Mouse (Mus musculus) mouse trophoblast stem cell (cell line): Measurements from ENCODE around the gene Znhit3.

Experiments
- in situ Hi-C, 2 experiments: fragments of 300-500 bp; cut with MseI, MboI; formaldehyde crosslinking; loops; 2 replicates in 1 of 2; 3 replicates in 1 of 2; pipeline ENCODE4 v1.15.1; 2025

The Znhit3 gene

DNA sequence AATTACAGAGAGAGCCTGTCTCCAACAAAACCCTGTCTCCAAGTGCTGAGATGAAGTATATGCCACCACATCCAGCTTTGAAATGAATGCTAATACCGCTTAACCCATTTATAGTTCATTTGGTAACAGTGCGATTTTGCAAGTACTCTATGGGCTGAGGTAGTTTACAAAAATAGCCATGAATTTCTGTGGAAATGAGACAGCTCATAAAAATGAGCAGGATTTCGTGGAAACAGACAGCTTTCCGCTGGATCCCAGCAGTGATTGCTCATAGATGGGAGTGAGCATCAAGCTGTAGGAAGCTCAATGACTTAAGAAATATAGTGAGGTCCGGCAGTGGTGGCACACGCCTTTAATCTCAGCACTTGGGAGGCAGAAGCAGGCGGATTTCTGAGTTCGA, 4.8 kb upstream of the Znhit3 start:
- in situ Hi-C loops: no loop called here

- in situ Hi-C loops: loop anchor here (5.0 kb wide), 1 partner anchor 57 kb away; no protein-coding TSS in a partner anchor
These were observed 3.8 kb upstream of the Znhit3 start for GRCm38 (mm10) chr11:84919951-84920350.

- in situ Hi-C loops: loop anchor here (5.0 kb wide), 1 partner anchor 58 kb away; no protein-coding TSS in a partner anchor
These were observed 3.1 kb upstream of the Znhit3 start for GRCm38 (mm10) chr11:84919276-84919675.

- in situ Hi-C loops: loop anchor here (5.0 kb wide), 1 partner anchor 59 kb away; no protein-coding TSS in a partner anchor
These were observed 2.3 kb upstream of the Znhit3 start for GRCm38 (mm10) chr11:84918425-84918824.

DNA sequence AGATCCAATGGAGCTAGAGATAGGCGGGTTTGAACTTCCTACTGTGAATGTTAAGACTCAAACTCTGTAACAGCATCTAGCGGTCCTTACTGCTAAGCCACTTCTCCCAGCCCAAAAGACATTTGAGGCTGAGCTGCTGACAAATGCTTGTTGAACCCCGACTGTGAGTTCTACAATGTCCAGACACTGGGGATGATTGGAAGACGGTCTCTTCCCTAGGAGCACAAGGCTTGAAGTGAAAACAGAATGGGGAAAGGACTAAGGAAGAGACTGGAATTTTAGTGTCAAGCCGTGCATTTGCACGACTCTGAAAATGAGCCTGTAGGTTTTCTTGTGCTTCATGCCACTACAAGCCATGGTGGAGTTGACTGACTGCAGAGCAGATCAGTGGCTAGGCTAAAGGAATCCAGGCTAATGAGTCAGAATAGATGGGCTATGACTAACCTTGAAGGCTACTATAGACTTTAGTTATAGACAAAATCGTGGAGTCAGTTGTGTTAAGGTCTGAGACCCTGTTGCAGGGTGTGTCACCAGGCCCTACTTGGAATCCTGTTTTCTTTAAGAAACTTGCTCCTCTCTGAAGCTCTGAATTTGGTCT, 636 bp upstream of the Znhit3 start:
- in situ Hi-C loops: loop anchor here (5.0 kb wide), 1 partner anchor 60 kb away; no protein-coding TSS in a partner anchor

DNA sequence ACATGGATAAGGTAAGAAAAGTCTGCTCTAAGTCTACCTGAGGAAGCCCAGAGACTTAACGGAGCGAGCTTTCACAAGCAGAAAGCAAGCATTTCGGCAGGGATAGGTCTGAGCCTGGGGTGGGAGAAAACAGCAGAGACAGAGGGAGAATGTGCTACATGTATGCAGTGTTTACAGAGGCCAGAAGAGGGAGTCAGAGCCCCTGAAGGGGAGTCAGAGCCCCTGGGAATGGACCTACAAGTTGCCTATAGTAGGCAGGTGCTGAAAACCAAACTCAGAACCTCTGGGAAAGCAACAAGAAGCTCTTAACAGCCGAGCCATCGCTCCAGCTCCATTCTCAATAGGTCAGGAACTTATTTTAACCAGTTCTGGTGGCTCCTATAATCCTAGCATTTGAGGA, 1.5 kb downstream of the Znhit3 start:
- in situ Hi-C loops: loop anchor here (5.0 kb wide), 1 partner anchor 63 kb away; no protein-coding TSS in a partner anchor

GRCm38 (mm10) chr11:84910411-84910810, 5.8 kb downstream of the Znhit3 start:
- in situ Hi-C loops: no loop called here

- in situ Hi-C loops: no loop called here
These were observed 7.7 kb downstream of the Znhit3 start for GRCm38 (mm10) chr11:84908480-84908879.

DNA sequence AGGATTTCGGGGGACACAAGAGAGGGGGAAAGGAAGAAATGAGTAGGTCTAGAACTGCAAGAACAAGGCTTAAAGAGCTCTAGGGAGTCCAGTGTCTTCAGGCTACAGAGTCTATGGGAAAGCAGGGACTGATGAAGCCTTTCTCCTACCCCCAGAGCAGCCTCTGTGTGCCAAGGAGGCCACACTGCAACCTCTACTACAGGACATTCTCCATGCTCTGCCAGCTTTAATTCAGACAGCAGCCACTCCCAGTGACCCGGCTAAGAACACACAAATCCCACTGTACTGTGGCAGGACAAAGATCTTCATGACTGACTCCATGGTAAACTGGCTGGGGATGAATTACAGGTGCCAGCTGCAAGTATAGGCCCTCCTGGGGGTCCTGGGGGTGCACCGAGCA, 9.1 kb downstream of the Znhit3 start:
- in situ Hi-C loops: no loop called here

GRCm38 (mm10) chr11:84904597-84905144, 11.5 kb downstream of the Znhit3 start:
- in situ Hi-C loops: no loop called here

- in situ Hi-C loops: no loop called here
These were observed 23.1 kb downstream of the Znhit3 start for GRCm38 (mm10) chr11:84893113-84893512.

DNA sequence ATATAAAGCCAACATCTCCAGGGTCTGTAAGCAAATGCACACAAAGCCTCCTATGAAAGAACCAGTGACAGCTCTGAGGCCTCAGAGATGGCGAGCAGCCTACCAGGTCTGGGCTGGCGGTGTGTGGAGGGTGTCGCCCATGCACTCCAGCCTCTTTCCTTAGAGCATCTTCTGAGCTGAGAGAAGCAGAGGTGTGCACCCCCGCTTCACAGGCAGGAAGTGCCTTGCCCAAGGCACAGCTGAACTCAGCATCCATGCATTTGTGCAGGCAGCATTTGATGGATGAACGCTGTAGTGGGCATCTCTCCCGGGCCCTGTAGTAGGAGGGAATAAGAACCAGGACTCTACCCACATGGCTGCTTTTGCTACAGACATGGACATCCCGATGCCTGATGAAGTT, 24.5 kb downstream of the Znhit3 start:
- in situ Hi-C loops: no loop called here

GRCm38 (mm10) chr11:84889492-84889891, 26.7 kb downstream of the Znhit3 start:
- in situ Hi-C loops: no loop called here

GRCm38 (mm10) chr11:84888025-84888424, 28.1 kb downstream of the Znhit3 start:
- in situ Hi-C loops: no loop called here

DNA sequence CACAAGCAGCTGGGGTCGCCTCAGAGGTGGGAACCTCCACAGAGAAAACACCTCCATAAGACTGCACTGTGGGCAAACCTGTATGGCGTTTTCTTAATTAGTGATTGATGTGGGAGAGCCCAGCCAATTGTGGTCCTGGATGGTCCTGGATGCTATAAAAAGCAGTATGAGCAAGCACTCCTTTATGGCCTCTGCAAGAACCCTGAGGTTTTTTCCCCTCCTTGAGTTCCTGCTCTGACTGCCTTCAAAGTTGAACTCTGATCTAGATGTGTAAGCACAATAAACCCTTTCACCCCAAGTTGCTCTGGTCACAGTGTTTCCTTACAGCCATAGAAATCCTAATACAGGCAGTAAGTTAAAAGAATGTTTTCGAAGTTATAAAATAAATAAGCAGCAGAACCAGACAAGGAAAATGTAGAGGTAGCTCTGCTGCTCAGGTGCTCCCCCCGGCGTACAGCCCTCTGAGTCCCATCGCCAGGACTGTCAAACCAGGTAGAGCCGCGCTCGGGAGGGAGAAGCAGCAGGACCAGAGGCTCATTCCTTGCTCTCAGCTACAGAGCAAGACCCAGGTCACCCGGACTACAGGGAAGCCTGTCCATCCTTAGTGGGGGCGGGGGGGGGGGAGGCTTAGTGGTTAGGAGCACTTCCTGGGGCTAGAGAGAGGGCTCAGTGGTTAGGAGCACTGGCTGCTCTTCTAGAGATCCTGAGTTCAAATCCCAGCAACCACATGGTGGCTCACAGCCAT, 29.2 kb downstream of the Znhit3 start:
- in situ Hi-C loops: no loop called here

DNA sequence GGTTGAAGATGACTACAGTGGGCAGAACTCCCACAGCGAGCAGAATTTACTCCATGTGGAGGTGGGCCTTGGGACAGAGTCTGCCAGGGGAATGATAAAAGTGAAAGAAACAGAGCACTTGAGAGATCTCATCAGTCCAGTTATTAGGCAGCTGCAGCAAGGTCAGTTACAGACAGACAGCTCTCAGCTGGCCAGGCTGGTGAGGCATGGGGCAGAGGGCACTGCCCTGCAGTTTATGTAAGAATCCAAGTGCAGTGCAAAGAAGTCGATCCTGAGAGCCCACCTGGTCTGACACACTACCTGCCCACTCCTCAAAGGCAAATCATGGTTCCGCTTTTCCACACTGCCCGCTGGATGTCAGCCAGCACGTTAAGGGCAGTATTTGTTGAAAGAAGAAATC, 29.9 kb downstream of the Znhit3 start:
- in situ Hi-C loops: no loop called here

GRCm38 (mm10) chr11:84885238-84885637, 30.9 kb downstream of the Znhit3 start:
- in situ Hi-C loops: no loop called here

- in situ Hi-C loops: no loop called here
These were observed 33.8 kb downstream of the Znhit3 start for GRCm38 (mm10) chr11:84882346-84882745.

- in situ Hi-C loops: no loop called here
These were observed 35.2 kb downstream of the Znhit3 start for GRCm38 (mm10) chr11:84880971-84881370.

GRCm38 (mm10) chr11:84880465-84880961, 35.7 kb downstream of the Znhit3 start:
- in situ Hi-C loops: no loop called here

DNA sequence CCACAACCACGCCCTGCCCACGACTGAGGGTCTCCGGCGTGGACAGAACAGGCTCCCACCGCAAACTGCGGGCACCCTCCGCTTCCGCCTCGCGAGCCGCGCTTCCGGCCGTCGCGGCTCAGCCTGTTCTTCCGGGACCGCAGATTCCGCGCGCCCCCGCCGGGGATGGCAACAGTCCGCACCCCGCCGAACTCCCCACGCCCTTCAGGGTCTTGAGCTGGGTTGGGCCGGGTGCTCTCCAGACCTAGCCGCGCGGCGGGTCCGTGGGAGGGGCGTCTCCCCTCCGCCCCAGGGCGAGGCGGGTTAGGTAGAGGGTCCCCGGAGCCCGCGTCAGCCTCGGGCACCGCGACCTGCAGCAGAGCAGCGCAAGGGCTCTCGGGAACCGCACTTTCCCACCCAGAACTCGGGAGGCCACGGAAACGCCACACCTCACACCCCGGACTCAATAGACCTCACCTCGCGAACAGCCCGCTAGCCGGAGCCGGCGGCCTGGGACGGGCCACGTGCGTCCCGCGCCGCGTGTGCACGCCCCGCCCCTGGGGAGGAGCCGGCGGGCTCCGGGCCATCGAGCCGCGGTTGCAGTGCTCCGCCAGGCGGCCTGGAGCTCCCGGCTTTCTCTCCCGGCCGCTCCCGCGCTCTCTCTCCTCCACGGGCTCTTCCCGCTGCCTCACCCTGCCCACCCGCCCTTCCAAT, 36.2 kb downstream of the Znhit3 start, which contains the start of the genes Myo19 and Pigw:
Gene Myo19, plus strand, starts transcription at position 377 of the 693 bp plus-strand sequence.
Gene Pigw, minus strand, starts transcription at position 514 of the 693 bp plus-strand sequence.
- in situ Hi-C loops: no loop called here
